Mouse (Mus musculus) urinary bladder, postnatal 4 days (tissue): ENCODE measurements around the gene Pappa2.

Source experiments
- DNase-seq, 2 experiments: peaks; one replicate each; pipeline ENCODE4 v3.0.0; 2021 to 2022; ENCODE audit warnings: low spot score in 2 of 2

Pappa2 gene

GRCm38 (mm10) chr1:158764727-158765126 is 215.6 kb downstream of the Pappa2 start:
- no peak for DNase-seq

GRCm38 (mm10) chr1:158764211-158764610 is 216.1 kb downstream of the Pappa2 start:
- no peak for DNase-seq

GRCm38 (mm10) chr1:158748356-158749096 is 231.8 kb downstream of the Pappa2 start:
- DNase-seq: peak in 1 of 2 experiments; percentile 21

- DNase-seq: no peak
Observed at GRCm38 (mm10) chr1:158741449-158741848, 238.8 kb downstream of the Pappa2 start.

DNA sequence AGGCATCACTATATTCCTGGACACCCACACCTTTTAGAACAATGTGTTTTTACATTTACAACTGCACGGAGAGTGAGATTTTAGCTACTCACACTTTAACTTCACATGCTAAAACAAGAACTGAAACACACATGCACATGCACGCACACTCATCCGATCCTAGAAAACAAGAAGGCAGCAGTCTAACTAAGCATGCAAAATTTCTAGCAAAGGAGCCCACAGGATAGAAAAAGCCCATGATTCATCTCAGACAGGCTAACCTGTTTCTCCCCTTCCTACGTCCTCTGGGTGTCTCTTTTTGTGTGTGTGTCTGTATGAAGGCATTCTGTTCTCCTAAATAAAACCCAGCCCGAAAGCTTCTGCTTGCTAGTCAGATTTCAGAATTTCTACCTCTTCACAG is 239.3 kb downstream of the Pappa2 start:
- DNase-seq: no peak

GRCm38 (mm10) chr1:158740161-158740766 is 240.0 kb downstream of the Pappa2 start:
- no peak for DNase-seq

- peak in 1 of 2 experiments; percentile 19 for DNase-seq
Observed at GRCm38 (mm10) chr1:158739132-158739919, 241.0 kb downstream of the Pappa2 start.

GRCm38 (mm10) chr1:158732868-158733496 is 247.3 kb downstream of the Pappa2 start:
- DNase-seq: no peak

DNA sequence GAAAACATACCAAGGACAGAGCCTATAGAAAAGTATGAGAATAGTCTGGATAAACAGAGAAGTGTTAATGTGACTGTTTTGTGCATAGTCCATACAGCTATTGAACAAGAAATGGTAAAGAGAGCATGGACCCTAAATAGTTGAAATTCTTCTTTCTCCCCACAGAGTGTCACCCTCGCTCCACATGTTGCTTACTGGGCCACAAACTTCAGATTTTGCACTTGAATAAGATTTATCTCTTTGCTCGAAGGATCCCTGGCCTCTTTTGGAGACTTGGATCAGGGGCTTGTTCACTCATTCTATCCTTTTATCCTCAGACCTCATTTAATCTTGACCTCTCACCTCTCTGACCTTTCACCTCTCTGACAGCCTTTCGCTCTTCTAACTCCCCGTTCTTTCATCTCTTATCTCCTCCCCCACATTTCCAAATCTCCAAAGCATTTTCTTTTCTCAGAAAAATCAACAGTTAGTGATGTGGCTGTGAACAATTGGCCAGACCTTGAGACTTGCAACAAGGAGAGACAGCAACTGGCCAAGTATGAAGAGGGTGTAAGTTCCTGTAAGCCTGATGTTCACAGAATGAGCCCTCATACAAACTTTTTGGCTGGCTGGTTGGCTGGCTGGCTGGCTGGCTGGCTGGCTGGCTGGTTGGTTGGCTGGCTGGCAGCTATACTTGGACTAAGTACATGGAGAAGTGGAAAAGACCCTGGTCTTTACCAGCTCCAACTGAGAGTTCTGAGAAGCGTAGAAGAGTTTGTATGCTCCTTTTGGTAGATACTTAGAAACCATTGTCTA is 266.8 kb downstream of the Pappa2 start:
- no peak for DNase-seq

GRCm38 (mm10) chr1:158701336-158701735 is 279.0 kb downstream of the Pappa2 start:
- DNase-seq: no peak

DNA sequence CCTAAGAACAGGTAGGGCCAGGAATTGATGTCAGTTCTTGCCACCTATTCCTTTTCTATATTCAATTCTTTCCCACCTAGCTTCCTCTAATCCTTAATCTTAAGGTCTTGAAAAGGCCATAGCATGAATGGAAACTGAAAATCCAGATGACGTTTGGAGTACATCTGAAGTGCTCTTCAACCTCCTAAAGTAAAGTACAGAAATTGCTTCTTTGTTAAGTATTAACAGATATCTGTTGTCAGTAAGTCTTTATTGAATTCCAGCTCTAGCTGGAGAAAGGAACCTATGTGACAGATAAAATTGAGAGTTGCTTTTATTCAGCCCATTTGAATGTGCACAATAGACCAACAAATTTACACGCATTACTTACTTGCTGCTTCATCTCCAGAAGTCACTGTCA is 280.1 kb downstream of the Pappa2 start:
- no peak for DNase-seq

GRCm38 (mm10) chr1:158699276-158699675 is 281.0 kb downstream of the Pappa2 start:
- DNase-seq: no peak

DNA sequence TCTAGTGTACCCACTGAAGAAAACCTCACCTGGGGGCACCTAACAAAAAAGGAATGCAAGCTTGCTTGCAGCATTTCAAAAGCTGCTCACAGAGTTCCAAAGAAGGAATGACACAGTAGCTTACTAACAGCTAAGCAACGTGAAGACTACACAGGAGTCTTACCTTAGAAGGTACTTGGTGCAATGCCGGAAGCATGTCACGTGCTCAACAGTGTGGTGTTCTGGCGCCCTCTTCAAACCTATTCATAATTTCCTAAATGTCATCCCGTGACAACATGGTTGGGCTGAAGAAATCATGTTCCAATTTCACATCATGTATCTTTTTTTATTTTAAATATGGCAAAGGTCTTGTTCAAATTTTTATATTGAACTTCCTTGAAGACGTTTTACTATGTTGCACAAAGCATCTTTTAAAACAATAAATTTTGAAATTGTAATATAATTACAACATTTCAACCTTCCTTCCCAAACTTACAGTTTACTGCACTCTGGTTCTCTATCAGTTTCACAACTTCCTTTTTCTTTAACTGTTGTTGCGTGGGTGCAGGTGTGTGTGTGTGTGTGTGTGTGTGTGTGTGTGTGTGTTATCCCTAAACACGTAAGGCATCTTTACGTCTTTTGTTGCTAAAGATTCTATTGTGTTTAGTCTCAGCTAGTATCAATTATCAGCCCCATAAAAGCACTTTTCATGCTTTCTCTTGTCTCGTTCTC is 282.3 kb downstream of the Pappa2 start:
- DNase-seq: no peak

DNA sequence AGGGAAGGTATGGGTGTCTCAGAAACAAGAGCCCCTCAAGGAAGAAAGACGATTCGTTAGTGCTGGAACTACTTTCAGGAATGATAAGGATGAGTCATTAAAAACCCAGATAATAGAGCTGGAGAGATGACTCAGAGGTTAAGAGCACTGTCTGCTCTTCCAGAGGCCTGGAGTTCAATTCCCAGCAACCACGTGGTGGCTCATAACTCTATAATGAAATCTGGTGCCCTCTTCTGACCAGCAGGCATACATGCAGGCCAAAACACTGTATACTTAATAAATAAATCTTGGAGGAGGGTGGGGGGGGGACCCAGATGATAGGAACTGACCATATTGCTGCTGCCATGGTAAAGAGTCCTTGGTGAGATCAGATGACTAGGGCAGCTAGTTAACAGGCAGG is 282.9 kb downstream of the Pappa2 start:
- no peak for DNase-seq

GRCm38 (mm10) chr1:158687726-158688125 is 292.6 kb downstream of the Pappa2 start:
- DNase-seq: no peak

DNA sequence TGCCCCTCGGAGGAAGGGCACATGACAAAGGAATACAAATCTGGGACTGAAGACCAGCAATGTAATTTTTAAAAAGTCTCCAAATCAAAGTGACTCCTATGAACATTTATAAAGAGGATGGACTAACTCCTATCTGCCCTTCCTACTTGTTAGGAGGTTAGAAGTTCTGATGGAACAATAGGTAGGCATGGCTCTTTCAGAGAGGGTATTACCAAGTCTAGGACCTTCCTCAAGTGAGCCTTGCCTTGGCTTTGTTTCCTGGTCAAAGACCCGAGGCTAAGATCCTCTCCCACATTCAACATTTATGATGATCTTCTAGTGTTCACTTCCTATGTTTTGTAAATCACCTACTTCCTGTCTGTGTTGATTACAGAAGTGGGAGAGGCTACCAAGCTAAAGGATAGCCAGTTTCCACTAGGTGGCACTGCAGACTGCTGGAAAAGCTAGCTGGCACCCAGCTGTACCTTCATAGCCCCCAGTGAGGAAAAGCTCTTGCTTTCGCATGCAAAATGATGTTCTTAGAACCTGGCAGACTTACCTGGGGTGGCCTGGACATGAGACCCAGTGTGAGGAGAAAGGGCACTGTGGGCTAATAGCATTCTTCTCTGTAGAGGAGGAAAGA is 310.2 kb downstream of the Pappa2 start:
- DNase-seq: peak; percentile 27 to 67

DNA sequence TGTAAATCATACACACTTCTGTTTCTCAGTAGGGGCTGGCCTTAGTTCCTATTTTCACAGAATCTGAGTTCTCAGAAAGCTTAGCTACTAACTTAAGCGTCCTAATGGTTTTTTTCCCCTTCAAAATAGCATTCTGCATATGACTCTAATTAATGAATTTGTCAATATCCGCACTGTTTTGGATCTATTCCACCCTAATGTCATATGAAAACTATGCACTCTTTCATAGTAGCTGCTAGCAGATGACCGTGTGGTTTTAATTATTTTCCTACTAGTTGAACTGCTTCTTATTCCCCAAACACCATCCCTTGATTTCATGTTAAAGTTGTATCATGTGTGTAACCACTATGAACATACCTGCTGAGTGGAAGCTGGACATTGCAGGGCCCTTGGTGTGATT is 314.3 kb downstream of the Pappa2 start:
- no peak for DNase-seq
